Mouse (Mus musculus) lung, embryonic 14.5 days (tissue): ENCODE results near the gene Cyp4f39. TPM values are rescaled to one million over a fixed set of nuclear protein-coding genes. Genes with fewer than 3 reads are reported as not detected.

Source experiments
- ATAC-seq: fragments of 200-750 bp; cut with Nextera tagmentation; 2 replicates; pipeline ENCODE4 v1.8.0; 2017; ENCODE audit warnings: mild to moderate bottlenecking, moderate TSS enrichment, moderate library complexity; ENCODE audit not compliant: insufficient read depth
- DNase-seq: peaks from one replicate; pipeline ENCODE4 v3.0.0-alpha.2; 2015
- H3K27ac ChIP-seq: fragments of 300-500 bp; sonication (generic); 2 replicates; pipeline ENCODE4 v1.5.1; 2014; ENCODE audit warnings: low read depth, mild to moderate bottlenecking, moderate library complexity
- H3K27me3 ChIP-seq: fragments of 300-500 bp; sonication (generic); 2 replicates; pipeline ENCODE4 v1.6.1; 2014; ENCODE audit warnings: low read length, control low read depth; ENCODE audit not compliant: insufficient read depth
- H3K36me3 ChIP-seq: fragments of 300-500 bp; sonication (generic); 2 replicates; pipeline ENCODE4 v1.6.1; 2014; ENCODE audit warnings: control low read depth; ENCODE audit not compliant: insufficient read depth
- H3K4me1 ChIP-seq: fragments of 300-500 bp; sonication (generic); 2 replicates; pipeline ENCODE4 v1.6.1; 2014; ENCODE audit warnings: antibody characterized with exemption, control low read depth; ENCODE audit not compliant: insufficient read depth
- H3K4me2 ChIP-seq: fragments of 300-500 bp; sonication (generic); 2 replicates; pipeline ENCODE4 v1.6.1; 2014; ENCODE audit warnings: mild to moderate bottlenecking
- H3K4me3 ChIP-seq: fragments of 300-500 bp; sonication (generic); 2 replicates; pipeline ENCODE4 v1.5.1; 2014; ENCODE audit warnings: low read depth, low read length
- H3K9ac ChIP-seq: fragments of 300-500 bp; sonication (generic); 2 replicates; pipeline ENCODE4 v1.6.1; 2014
- H3K9me3 ChIP-seq: fragments of 300-500 bp; sonication (generic); 2 replicates; pipeline ENCODE4 v1.6.1; 2016; ENCODE audit warnings: low read depth, low read length, control low read depth
- CTCF ChIP-seq: IDR thresholded peaks from 2 replicates; pipeline ENCODE4 v1.5.1; 2016; ENCODE audit warnings: antibody characterized with exemption, low read depth
- WGBS: fragments of 180-500 bp; shearing (Covaris S2); extraction: QIAGEN DNeasy Blood & Tissue Kit; methylation state at CpG from one replicate; pipeline ENCODE4 v1.1.7; 2014; 5-methylcytosine and 5-hydroxymethylcytosine counted together
- polyA plus RNA-seq: library from polyadenylated mRNA; unstranded; fragments of >200 nt; fragmentation: Nextera tagmentation; extraction: Ambion mirVana; gene quantifications from 2 replicates; pipeline ENCODE4 v1.2.1, GENCODE M21; 2014

Cyp4f39 gene
- polyA plus RNA-seq, 1 experiment from 2014 or later = 0.72 TPM

DNA sequence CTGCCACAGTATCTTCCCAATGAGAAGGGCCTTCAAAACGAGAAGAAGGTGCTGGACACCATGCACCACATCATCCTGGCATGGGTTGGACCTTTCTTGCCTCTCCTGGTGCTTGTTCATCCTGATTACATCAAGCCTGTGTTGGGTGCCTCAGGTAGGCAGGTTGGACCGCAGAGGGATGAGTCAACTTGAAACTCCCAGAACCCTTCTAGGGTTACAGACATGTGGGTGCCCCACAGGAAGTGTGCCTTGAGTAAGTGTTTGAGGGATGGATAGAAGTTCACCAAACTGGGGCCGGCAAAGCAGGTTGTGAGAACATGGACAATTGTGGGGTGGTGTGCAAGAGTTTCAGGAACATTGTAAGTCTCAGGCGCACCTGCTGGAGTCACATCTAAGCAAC is 18.3 kb downstream of the Cyp4f39 start:
- H3K4me3 ChIP-seq = no peak overlapping the region
- H3K9ac ChIP-seq = no peak overlapping the region
- H3K36me3 ChIP-seq = no peaks in the 10 kb centered on the region
- H3K27ac ChIP-seq = no peak overlapping the region
- TF ChIP-seq CTCF = no peak
- no peaks in the 10 kb centered on the region for H3K4me1 ChIP-seq
- DNase-seq (no peak), ATAC-seq (no peak)
- no peak overlapping the region for H3K4me2 ChIP-seq
- no peaks in the 10 kb centered on the region for H3K9me3 ChIP-seq
- WGBS = 78% methylated on average over 4 of the region's 4 CpGs
- H3K27me3 ChIP-seq = no peaks in the 10 kb centered on the region

- Histone ChIP-seq H3K4me3 (no peak overlapping the region), H3K4me1 (no peaks in the 10 kb centered on the region), H3K9ac (no peak overlapping the region), H3K9me3 (no peaks in the 10 kb centered on the region), H3K4me2 (no peak overlapping the region), H3K27me3 (no peaks in the 10 kb centered on the region), H3K27ac (no peak overlapping the region), H3K36me3 (no peaks in the 10 kb centered on the region)
- WGBS = 49% methylated on average over 7 of the region's 7 CpGs
- DNase-seq (no peak), ATAC-seq (no peak)
- TF ChIP-seq CTCF = no peak
Observed at GRCm38 (mm10) chr17:32472176-32472575, 19.7 kb downstream of the Cyp4f39 start.

GRCm38 (mm10) chr17:32474954-32475560 is 22.5 kb downstream of the Cyp4f39 start:
- Histone ChIP-seq H3K4me1 (no peaks in the 10 kb centered on the region), H3K36me3 (no peaks in the 10 kb centered on the region), H3K9ac (no peak overlapping the region), H3K4me2 (no peak overlapping the region), H3K27me3 (no peaks in the 10 kb centered on the region), H3K4me3 (no peak overlapping the region), H3K27ac (no peak overlapping the region), H3K9me3 (no peaks in the 10 kb centered on the region)
- no peak for TF ChIP-seq CTCF
- WGBS = 73% methylated on average over 5 of the region's 5 CpGs
- ATAC-seq (no peak), DNase-seq (no peak)

DNA sequence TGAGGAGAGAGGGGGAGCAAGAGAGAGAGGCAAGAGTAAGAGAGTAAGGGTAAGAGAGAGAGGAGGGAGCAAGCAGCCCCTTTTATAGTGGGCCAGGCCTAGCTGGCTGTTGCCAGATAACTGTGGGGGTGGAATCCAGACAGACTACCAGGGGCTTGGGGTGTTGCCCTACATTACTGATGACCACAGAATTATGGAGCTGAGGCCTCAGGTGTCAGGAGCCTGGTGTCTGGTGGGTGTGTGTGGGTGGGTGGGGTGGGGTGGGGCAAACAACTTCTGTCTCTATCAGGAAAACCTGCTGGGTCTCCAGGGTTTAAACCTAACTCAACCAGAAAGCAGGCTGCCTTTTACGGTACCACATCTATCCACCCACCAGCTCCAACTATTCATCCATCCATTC is 24.7 kb downstream of the Cyp4f39 start:
- Histone ChIP-seq H3K36me3 (no peaks in the 10 kb centered on the region), H3K9ac (no peak overlapping the region), H3K4me1 (no peaks in the 10 kb centered on the region), H3K27ac (no peak overlapping the region), H3K27me3 (no peaks in the 10 kb centered on the region), H3K4me3 (no peak overlapping the region), H3K9me3 (no peaks in the 10 kb centered on the region), H3K4me2 (no peak overlapping the region)
- ATAC-seq = no peak
- WGBS = 86% methylated on average over 1 of the region's 1 CpGs
- TF ChIP-seq CTCF = no peak
- DNase-seq = no peak

DNA sequence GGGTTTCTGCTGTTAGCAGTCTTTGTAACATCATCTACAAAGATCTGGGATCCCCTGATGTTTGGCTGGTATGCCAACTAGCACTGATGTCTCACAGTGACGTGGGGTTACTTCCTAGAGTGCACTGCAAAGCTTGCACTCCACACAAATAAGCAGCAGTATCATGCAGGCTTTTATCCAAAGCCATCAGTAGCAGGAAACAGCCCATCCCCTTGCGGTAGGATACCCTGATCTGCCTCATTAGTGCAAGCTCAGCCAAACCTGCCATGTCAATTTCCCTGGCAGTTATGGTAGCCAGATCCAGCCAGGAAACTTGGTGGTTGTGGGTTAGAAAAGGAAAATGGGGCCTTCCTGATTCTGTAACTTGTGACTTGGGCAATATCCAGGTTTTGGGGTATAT is 26.2 kb downstream of the Cyp4f39 start:
- ATAC-seq = no peak
- H3K9ac ChIP-seq = no peak overlapping the region

GRCm38 (mm10) chr17:32479554-32480506 is 27.3 kb downstream of the Cyp4f39 start:
- peak; percentile 26 for DNase-seq

More for the DNA sequence above, 26.2 kb downstream of the Cyp4f39 start:
- Histone ChIP-seq H3K4me3 (no peak overlapping the region), H3K4me2 (no peak overlapping the region), H3K27me3 (peaks cover 6% of the 10 kb centered on the region; the same call in 1 of the 2 replicates), H3K9me3 (no peaks in the 10 kb centered on the region), H3K4me1 (no peaks in the 10 kb centered on the region), H3K36me3 (no peaks in the 10 kb centered on the region), H3K27ac (no peak overlapping the region)
- no peak for TF ChIP-seq CTCF
- 57% methylated on average over 2 of the region's 2 CpGs for WGBS
- no peak for DNase-seq

DNA sequence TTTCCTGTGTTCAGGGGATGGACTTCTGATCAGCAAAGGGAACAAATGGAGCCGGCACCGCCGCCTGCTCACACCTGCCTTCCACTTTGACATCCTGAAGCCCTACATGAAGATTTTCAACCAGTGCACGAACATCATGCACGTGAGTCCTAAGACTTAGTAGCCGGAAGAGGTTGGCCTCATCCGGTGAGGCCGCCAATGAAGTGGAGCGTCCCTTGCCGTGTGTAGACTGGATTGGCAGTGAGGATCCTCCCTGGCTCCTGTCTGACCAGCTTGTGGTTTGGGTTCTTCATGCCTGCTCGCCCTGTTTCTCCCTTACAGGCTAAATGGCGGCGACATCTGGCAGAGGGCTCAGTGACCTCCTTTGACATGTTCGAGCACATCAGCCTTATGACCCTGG is 29.2 kb downstream of the Cyp4f39 start:
- Histone ChIP-seq H3K9me3 (no peaks in the 10 kb centered on the region), H3K9ac (no peak overlapping the region), H3K27me3 (peaks cover 6% of the 10 kb centered on the region; the same call in 1 of the 2 replicates), H3K4me2 (no peak overlapping the region), H3K36me3 (no peaks in the 10 kb centered on the region), H3K4me1 (no peaks in the 10 kb centered on the region), H3K4me3 (no peak overlapping the region), H3K27ac (no peak overlapping the region)
- ATAC-seq = no peak
- no peak for DNase-seq
- no peak for TF ChIP-seq CTCF
- WGBS = 67% methylated on average over 14 of the region's 14 CpGs

More at GRCm38 (mm10) chr17:32479554-32480506, 27.3 kb downstream of the Cyp4f39 start:
- Histone ChIP-seq H3K27ac (no peak overlapping the region), H3K36me3 (no peaks in the 10 kb centered on the region), H3K4me3 (no peak overlapping the region), H3K4me2 (no peak overlapping the region), H3K9ac (no peak overlapping the region), H3K4me1 (no peaks in the 10 kb centered on the region), H3K27me3 (peaks cover 6% of the 10 kb centered on the region; the same call in 1 of the 2 replicates), H3K9me3 (no peaks in the 10 kb centered on the region)
- no peak for ATAC-seq
- TF ChIP-seq CTCF = peak; percentile 55
- WGBS = 15% methylated on average over 8 of the region's 8 CpGs
